Mouse (Mus musculus) kidney, adult 2 months (tissue): Measurements from ENCODE around the gene Fbxo46. TPM values are rescaled to one million over a fixed set of nuclear protein-coding genes. Genes with fewer than 3 reads are reported as not detected.
A peak's percentile ranks its signal among the peaks of the same experiment; 100 is the strongest.

Experiments
- DNase-seq: peaks from one replicate; pipeline ENCODE4 v3.0.0; 2021
- H3K27ac ChIP-seq: fragments of 200-500 bp; 2 replicates; pipeline ENCODE4 v1.5.1; 2012; ENCODE audit warnings: low read depth, low read length, control low read depth, inconsistent platforms; ENCODE audit not compliant: insufficient read depth
- H3K27me3 ChIP-seq: fragments of 200-500 bp; replicated peaks from 2 replicates; pipeline ENCODE4 v1.6.1; 2012; ENCODE audit warnings: mild to moderate bottlenecking, moderate library complexity, low read length, inconsistent platforms; ENCODE audit not compliant: control insufficient read depth, insufficient read depth
- H3K36me3 ChIP-seq: fragments of 200-500 bp; 2 replicates; pipeline ENCODE4 v1.6.1; 2012; ENCODE audit warnings: mild to moderate bottlenecking, moderate library complexity, low read length, inconsistent platforms; ENCODE audit not compliant: control insufficient read depth, insufficient read depth
- H3K4me1 ChIP-seq: fragments of 200-500 bp; 2 replicates; pipeline ENCODE4 v1.6.1; 2011; ENCODE audit warnings: low read length; ENCODE audit not compliant: control insufficient read depth, insufficient read depth
- H3K4me3 ChIP-seq: fragments of 200-500 bp; 2 replicates; pipeline ENCODE4 v1.5.1; 2011; ENCODE audit warnings: mild to moderate bottlenecking, low read depth, low read length, control low read depth; ENCODE audit not compliant: insufficient read depth
- CTCF ChIP-seq: fragments of 200-500 bp; conservative IDR thresholded peaks from 2 replicates; pipeline ENCODE4 v1.5.1; 2011; ENCODE audit warnings: low read depth, mild to moderate bottlenecking, control low read depth, low read length, moderate library complexity, mixed read lengths; ENCODE audit not compliant: insufficient read depth, insufficient read length
- POLR2A ChIP-seq: fragments of 200-500 bp; IDR thresholded peaks from one replicate; pipeline ENCODE4 v1.6.1; 2011; ENCODE audit warnings: low read depth, low read length, control low read depth
- WGBS: fragments of 180-500 bp; shearing (Covaris S2); methylation state at CpG from one replicate; pipeline ENCODE4 v1.1.7; 2018; 5-methylcytosine and 5-hydroxymethylcytosine counted together
- polyA plus RNA-seq: library from polyadenylated mRNA; depleted of rRNA; stranded (reverse); fragments of >200 nt; gene quantifications from 2 replicates; pipeline ENCODE4 v1.2.3, GENCODE M21; 2012

The Fbxo46 gene
- polyA plus RNA-seq, 1 experiment = 9.2 TPM

GRCm38 (mm10) chr7:19175708-19176515 lies 56.3 kb downstream of the Fbxo46 start, which contains the start of gene Eml2:
TSS of gene Eml2 (plus strand) at chr7:19176421.
- 3% methylated on average over 30 of the region's 30 CpGs for WGBS
- no peaks in the 10 kb centered on the region; the same call in none of the 2 replicates for H3K27me3 ChIP-seq
- H3K4me1 ChIP-seq = peaks cover 2% of the 10 kb centered on the region; the same call in 1 of the 2 replicates
- no peak within 1 kb of the TSS for H3K4me3 ChIP-seq
- no peaks in the 10 kb centered on the region for H3K36me3 ChIP-seq
- TF ChIP-seq POLR2A (no peak), CTCF (no peak)
- DNase-seq = peak; percentile 46
- no peak within 1 kb of the TSS for H3K27ac ChIP-seq

DNA sequence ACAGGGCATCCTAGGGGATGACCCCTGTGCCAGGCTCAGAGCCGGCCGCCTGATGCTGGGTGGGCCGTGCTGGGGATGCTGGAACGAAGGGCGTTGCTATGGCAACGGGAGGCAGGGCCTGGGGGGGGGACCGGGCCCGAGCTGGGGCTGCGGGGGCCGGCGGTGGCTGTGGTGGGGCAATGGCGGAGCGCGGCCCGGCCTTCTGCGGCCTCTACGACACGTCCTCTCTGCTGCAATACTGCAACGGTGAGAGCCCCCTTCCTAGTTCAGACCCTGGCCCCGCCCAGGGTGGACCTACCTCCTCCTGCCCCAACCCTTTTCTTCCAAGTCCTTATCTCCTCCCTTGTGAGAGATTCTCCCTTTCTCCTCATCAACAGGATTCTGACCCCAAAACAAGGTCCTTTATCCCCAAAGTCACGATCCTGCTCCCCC lies 56.9 kb downstream of the Fbxo46 start:
- WGBS = 13% methylated on average over 20 of the region's 21 CpGs
- peaks cover 6% of the 10 kb centered on the region for H3K4me1 ChIP-seq
- no peak overlapping the region for H3K4me3 ChIP-seq
- no peaks in the 10 kb centered on the region for H3K36me3 ChIP-seq
- no peak for TF ChIP-seq POLR2A
- no peak for TF ChIP-seq CTCF
- no peak for DNase-seq
- H3K27ac ChIP-seq = no peak overlapping the region
- no peaks in the 10 kb centered on the region; the same call in none of the 2 replicates for H3K27me3 ChIP-seq

- DNase-seq = no peak
- no peak for TF ChIP-seq CTCF
- no peak for TF ChIP-seq POLR2A
- WGBS = 83% methylated on average over 7 of the region's 7 CpGs
- no peak overlapping the region for H3K4me3 ChIP-seq
- no peaks in the 10 kb centered on the region for H3K36me3 ChIP-seq
- H3K27ac ChIP-seq = no peak overlapping the region
- peaks cover 9% of the 10 kb centered on the region for H3K4me1 ChIP-seq
- no peaks in the 10 kb centered on the region; the same call in none of the 2 replicates for H3K27me3 ChIP-seq
These were observed 57.6 kb downstream of the Fbxo46 start for GRCm38 (mm10) chr7:19177216-19177615.

- Histone ChIP-seq H3K27ac (no peak overlapping the region), H3K36me3 (no peaks in the 10 kb centered on the region), H3K27me3 (no peaks in the 10 kb centered on the region; the same call in none of the 2 replicates), H3K4me3 (no peak overlapping the region), H3K4me1 (peaks cover 9% of the 10 kb centered on the region)
- WGBS = 13% methylated on average over 18 of the region's 18 CpGs
- no peak for DNase-seq
- TF ChIP-seq POLR2A (no peak), CTCF (no peak)
These were observed 58.4 kb downstream of the Fbxo46 start for GRCm38 (mm10) chr7:19178035-19178434.

DNA sequence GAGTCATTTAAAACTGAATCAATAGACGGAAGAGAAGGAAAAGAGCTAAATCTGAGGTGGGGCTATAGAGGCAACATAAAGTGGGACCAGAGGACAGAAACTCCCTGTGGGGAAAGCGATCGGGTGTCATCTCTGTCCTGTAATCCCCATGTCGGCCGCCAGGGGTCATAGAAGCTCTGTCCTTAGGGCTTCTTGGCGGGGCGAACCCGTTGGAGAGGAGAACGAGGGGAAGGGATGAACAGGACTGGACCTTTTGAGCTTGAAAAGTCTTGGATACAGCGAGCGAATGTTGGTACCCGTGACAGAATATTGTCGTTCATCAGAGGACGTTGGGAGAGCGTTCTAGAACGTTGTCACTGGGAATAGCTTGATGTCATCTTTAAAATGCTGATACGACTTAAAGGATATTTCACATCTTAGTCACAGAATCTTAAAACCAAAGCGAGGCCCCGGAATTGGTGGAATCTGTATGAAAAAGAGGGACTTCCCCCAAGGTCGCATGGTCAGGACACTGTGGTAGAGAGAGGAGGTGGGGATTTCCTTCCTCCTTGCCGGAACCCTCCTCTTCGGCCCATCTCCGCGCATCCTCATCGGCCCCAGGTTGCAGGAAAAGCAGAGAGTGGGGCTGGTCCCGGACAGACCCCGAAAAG lies 58.9 kb downstream of the Fbxo46 start:
- WGBS = 5% methylated on average over 27 of the region's 27 CpGs
- Histone ChIP-seq H3K4me1 (peaks cover 9% of the 10 kb centered on the region), H3K27ac (no peak overlapping the region), H3K36me3 (no peaks in the 10 kb centered on the region), H3K4me3 (no peak overlapping the region), H3K27me3 (no peaks in the 10 kb centered on the region; the same call in none of the 2 replicates)
- TF ChIP-seq POLR2A (no peak), CTCF (peak; percentile 79)
- DNase-seq = peak; percentile 77

DNA sequence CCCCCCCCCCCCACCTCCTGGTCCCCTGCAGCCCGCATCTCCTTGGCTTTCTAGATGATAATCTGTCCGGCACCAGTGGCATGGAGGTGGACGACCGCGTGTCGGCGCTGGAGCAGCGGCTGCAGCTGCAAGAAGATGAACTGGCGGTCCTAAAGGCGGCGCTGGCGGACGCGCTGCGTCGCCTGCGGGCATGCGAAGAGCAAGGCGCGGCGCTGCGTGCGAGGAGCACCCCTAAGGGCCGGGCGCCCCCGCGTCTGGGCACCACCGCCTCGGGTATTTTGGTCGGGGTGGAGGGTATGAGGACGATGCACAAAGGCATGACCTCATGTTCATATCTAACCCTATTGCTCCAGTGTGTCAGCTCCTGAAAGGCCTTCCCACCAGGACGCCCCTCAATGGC lies 59.5 kb downstream of the Fbxo46 start:
- Histone ChIP-seq H3K27ac (no peak overlapping the region), H3K36me3 (no peaks in the 10 kb centered on the region), H3K4me1 (peaks cover 9% of the 10 kb centered on the region), H3K4me3 (no peak overlapping the region), H3K27me3 (no peaks in the 10 kb centered on the region; the same call in none of the 2 replicates)
- no peak for TF ChIP-seq POLR2A
- TF ChIP-seq CTCF = peak; percentile 62
- DNase-seq = peak; percentile 68
- WGBS = 2% methylated on average over 31 of the region's 32 CpGs

DNA sequence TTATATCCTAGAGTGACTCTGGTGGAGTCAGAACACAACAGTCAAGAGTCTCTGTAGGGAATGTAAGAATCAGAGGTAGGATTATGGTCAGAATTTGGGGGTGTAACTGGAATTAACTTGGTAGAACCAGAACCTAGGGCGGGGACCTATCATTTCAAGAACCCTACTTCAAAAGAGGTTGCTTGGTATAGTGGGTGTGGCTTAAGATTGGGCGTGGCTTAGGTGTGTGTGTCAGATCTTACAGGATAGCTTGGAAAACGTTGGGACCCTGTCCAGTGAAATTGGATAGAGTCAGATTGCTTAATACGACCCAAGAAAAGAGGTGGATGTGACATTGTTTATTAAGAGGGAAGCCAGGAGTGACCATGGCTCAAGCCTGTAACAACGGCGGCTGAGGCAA lies 60.3 kb downstream of the Fbxo46 start:
- Histone ChIP-seq H3K4me1 (peaks cover 13% of the 10 kb centered on the region), H3K4me3 (no peak overlapping the region), H3K27ac (no peak overlapping the region), H3K27me3 (no peaks in the 10 kb centered on the region; the same call in none of the 2 replicates), H3K36me3 (no peaks in the 10 kb centered on the region)
- no peak for DNase-seq
- TF ChIP-seq POLR2A (no peak), CTCF (no peak)
- WGBS = 43% methylated on average over 6 of the region's 6 CpGs
